Mouse (Mus musculus) embryonic fibroblast, embryonic 13.5 days (primary cell): ENCODE measurements around the gene Mgat4e.

Source experiments
- CTCF ChIP-seq: IDR thresholded peaks from 2 replicates; pipeline ENCODE4 v1.5.1; 2011; ENCODE audit warnings: mild to moderate bottlenecking, control low read depth, low read length, moderate library complexity, borderline replicate concordance; ENCODE audit not compliant: insufficient read depth
- POLR2A ChIP-seq: IDR thresholded peaks from 2 replicates; pipeline ENCODE4 v1.6.1; 2011; ENCODE audit warnings: low read depth, mild to moderate bottlenecking, control low read depth, low read length, moderate library complexity

- TF ChIP-seq CTCF: no peak
- no peak for TF ChIP-seq POLR2A
Observed at GRCm38 (mm10) chr1:134535513-134535912, 14.0 kb downstream of the Mgat4e start.
